Mouse (Mus musculus): Measurements from ENCODE around the gene Epo. TPM values are rescaled to one million over a fixed set of nuclear protein-coding genes. Genes with fewer than 3 reads are reported as not detected.

Gene Epo
- total RNA-seq, 1 experiment from 2014 or later: not detected

DNA sequence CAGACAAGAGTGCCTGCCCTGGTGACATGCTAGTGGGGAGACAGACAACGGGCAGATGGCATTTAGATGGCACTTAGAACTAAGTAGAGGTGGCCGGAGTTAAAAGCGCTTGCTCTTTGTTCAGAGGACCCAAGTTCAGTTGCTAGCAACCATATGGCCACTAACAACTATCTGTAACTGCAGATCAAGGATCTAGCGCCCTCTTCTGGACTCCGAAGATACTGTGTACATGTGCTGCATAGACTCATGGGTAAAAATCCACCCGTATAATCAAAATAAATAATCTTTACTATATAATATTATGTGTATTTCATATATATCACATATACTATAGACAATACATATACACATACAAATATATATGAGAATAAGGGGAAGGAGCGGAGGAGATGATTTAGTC lies 45.4 kb downstream of the Epo start:
- ATAC-seq (replicated peaks; ENCODE audit: low read depth, poor library complexity, severe bottlenecking): no peak

DNA sequence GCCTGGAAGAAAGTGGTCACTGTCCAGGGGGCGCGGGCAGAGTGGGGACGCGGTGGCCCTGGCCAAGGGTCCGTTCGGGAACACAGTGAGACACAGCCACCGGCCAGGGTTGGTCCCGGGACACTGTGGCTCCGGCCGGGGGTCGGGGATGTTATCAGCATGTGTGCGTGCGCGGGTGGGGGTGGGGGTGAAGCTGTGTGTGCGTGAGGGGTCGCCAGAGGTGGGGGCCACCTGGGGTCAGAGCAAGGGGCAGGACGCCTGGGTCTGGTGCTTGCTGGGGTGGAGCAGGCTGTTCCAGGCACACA lies 47.2 kb downstream of the Epo start:
- no peak for ATAC-seq (replicated peaks; ENCODE audit: low read depth, poor library complexity, severe bottlenecking)

DNA sequence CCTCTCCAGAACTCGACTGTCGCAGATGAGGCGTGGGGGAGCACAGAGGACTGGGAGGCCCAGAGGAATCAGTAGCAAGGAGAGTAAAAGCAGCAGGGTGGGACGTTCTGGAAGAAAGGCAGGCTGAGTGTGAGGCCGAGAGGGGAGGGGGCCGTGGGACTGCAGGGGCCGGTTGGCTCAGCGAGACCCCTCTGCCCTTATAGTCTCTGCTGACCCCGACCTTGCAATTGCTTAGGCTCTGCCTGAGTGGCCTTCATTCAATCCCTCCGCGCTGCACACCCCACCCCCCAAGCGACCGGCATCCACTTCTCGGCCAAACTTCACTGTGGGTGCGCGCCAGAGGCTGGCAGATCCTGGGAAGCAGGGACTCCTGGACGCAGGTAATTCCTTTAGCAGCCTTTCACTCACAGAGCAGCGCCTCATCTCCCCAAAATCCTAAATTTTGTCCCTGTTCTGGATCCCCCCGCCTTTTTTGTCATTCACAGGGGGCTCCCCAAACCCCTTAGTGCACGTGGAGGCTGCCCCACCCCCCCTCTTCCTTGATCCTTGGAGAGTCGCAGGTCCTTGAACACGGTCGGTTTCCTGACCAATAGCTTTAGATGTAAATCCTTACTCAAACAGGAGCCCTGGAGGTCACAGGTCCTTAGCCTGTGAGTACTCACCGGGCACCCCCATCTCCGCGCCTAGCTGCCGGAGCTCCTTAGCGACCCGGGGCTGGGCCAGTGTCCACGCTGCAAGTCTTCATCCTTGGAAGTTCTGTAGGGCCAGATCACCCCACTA lies 47.8 kb downstream of the Epo start:
- no peak for ATAC-seq (replicated peaks; ENCODE audit: low read depth, poor library complexity, severe bottlenecking)

DNA sequence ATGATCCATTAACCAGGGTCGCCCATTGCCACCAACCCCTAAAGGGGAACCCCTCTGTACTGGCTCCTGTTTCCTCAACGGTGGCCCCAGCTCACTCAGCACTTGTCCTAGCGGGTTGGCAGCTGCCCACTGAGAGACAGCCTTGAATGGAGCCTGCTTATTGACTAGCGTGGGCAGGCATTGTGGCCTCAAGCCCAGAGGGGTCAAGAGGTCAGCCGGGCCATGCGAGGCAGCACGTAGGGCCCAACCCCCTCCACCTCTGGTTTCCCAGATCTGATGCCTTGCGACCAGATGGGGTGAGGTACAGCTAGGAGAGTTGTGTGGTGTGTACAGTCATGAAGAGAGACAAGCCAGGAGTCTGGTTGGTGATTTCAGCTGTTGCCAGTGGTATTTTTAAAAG lies 51.1 kb downstream of the Epo start:
- ATAC-seq (replicated peaks; ENCODE audit: low read depth, poor library complexity, severe bottlenecking): no peak

DNA sequence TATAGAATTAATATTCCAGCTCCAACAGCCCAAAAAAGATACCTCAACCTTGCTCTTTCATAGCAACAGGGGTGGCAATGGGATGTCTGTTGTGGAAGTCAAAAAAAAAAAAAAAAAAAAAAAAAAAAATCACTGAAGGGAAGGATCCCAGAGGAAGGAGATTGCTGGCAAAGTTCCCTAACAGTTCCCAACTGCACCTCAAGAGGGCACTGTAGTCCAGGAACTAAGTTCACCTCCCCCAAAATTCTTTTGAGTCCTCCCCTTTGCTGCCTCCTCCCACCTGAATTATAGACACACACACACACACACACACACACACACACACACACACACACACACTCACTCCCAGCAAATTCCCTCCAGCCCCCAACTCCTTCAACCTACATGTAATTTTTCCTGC lies 51.9 kb downstream of the Epo start:
- peak; percentile 72 for ATAC-seq (replicated peaks; ENCODE audit: low read depth, poor library complexity, severe bottlenecking)

DNA sequence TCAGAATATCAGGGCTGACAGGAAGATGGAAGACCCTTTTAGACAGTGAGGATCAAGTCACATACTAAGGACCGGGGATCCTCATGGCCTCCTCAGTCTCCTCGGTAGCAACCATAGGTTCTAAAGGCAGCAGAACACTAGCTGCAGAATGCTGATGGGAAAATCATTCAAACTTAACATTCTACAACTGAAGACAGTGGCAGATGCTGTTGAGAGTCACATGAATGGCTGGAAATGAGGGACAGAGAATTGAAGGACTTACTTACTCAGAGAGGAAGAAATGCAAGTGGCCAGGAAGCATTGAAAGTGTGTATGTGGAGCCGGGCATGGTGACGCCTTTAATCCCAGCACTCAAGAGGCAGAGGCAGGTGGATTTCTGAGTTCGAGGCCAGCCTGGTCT lies 56.1 kb downstream of the Epo start, which contains the start of gene Zan:
TSS of gene Zan (minus strand) at position 101 of the 400 bp plus-strand sequence.
- no peak for ATAC-seq (replicated peaks; ENCODE audit: low read depth, poor library complexity, severe bottlenecking)

DNA sequence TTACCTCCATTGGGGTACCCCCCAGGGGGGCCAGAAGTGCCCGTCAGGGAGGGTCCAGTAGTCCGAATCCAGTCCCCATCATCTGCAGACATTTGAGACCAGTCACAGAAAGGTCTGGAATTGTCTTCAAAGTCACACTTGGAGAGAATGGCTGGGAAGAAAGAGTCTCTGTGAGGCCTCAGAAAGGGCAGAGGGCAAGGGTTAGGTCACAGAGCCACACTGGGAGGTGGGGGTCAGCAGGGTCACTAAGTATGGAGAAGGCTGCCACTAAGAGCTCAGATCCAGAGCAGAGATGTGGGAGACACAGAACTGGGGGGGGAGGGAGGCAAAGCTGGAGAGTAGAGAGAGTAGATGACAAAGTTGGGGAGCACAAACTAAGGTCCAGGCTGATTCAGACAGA lies 58.7 kb downstream of the Epo start:
- no peak for ATAC-seq (replicated peaks; ENCODE audit: low read depth, poor library complexity, severe bottlenecking)

DNA sequence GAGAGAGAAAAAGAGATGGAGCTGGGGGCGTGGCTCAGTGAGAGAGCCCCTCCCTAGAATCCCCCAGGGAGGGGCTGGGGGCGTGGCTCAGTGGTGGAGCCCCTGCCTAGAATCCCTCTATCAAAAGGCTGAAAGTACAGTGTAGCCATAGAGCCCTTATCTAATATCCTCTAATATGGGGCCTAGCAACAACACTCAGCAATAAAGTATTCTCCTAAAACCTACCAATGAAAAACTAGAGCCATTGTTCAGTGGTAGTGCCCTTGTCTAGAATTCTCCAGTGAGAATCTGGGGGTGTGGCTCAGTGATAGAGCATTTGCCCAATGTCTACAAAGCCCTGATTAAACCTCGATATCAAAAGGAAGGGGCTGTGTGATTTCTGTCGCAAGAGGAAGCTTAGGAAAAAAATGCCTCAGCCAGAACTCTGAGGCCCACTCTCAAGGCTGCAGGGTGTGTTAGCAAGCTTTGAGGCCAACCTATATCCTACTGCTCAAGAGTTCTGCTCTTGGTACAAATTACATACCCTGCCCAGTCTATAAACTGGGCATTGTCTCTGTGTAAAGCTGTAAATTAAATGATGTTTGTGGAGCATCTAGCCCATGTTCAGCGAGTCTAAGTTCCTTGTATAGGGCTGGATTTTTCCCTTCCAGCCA lies 60.7 kb downstream of the Epo start:
- ATAC-seq (replicated peaks; ENCODE audit: low read depth, poor library complexity, severe bottlenecking): peak; percentile 73

DNA sequence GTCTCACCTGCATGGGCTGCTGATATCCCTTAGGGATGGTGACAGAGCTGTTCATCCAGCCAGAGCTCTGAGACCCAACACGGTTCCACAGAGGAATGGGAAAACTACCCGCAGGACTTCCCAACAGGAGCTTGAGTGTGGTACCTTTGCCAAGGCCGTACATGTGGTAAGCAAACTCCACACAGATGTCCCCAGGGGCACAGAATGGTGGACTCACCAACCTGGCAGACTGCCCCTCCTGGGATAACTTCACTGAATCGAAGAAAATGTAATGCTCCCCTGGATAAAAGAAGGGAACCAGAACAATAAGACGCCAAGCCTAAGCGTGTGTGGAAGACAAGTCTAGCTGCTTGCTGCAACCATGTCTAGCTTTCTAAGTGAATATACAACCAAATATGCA lies 66.1 kb downstream of the Epo start:
- no peak for ATAC-seq (replicated peaks; ENCODE audit: low read depth, poor library complexity, severe bottlenecking)

DNA sequence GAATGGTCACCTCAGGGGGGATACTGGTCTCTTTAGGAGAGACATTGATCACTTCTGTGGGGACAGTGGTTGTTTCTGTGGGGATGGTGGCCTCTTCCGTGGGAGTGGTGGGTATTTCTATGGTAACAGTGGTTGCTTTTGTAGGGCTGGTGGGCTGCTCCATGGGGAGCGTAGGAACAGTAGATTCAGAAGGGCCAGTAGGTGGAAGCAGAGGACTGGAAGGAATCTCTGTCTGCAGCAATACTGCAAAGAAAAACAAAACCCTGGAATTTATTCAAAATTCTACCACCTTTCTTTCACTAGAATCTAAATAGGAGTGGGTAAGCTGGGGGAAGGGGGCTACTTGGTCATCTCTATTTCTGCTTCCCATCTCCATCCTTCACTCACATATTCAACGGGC lies 68.0 kb downstream of the Epo start:
- ATAC-seq (replicated peaks; ENCODE audit: low read depth, poor library complexity, severe bottlenecking): no peak

DNA sequence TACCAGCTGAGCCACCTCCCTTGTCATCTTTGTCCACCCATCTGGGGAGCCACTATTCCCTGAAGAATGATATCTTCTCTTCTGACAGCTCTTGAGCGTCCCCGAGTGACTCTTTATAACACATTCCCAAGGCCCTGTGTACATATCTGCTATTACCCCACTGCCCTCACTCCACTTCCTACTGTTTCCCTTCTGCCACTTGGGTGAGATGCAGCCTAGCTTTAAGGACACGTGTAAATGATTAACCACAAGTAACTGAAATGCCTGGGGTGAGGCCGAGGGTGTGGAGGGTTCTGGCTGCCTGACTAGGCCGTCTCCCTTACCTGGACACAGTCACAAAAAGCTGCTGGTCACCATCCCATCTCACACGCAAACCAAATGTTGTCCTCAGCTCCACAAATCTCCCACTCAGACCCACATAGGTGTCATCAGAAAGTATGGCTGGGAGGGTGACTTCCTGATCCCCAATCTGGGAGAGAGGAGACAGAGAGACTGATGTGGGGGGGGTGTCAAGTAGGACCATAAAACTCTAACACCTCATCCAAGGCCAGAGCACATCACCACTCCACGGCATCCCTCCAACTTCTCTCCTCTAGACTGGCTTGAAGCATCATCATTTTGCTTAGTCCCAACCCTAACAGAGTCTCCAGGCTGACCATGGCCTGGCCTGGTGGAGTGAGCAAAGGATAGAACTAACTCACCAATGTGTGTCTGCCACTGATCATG lies 77.0 kb downstream of the Epo start:
- ATAC-seq (replicated peaks; ENCODE audit: low read depth, poor library complexity, severe bottlenecking): 0 out of 2 replicates have a peak, but pooled peaks have one; percentile 50

DNA sequence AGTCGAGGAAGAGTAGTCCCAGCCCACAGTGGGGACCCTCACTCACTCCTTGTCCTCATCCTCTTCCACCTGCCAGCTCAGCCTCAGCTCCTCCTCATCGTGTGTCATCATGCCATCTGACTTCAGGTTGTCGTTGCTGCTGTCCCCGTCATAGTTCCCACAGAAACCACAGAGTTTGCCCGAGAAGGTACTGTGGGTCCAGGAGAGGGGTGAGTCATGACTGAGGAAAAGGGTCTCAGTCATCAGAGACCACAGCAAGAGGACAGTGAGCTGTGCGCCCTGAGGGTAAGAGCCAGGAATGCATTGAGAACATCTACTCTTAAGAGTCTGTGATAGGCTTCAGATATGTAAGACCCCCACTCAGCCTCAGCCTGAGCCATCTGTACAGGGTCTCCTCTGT lies 77.8 kb downstream of the Epo start:
- peak; percentile 22; the same call in 1 of the 2 replicates for ATAC-seq (replicated peaks; ENCODE audit: low read depth, poor library complexity, severe bottlenecking)

DNA sequence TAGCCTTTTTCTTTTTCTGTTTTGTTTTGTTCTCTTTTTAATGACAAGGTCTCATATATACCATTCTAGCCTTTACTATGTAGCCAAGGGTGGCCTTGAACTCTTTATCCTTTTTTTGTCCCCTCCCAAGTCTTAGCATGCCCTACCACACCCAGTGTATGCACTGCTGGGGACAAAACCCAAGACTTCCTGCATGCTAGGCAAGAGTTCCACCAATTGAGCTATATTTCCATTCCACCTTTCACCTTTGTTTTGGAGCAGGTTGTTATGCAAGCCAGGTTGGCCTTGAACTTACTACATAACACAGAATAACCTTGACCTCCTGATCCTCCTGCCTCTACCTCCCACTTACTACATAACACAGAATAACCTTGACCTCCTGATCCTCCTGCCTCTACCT lies 87.5 kb downstream of the Epo start:
- no peak for ATAC-seq (replicated peaks; ENCODE audit: low read depth, poor library complexity, severe bottlenecking)

DNA sequence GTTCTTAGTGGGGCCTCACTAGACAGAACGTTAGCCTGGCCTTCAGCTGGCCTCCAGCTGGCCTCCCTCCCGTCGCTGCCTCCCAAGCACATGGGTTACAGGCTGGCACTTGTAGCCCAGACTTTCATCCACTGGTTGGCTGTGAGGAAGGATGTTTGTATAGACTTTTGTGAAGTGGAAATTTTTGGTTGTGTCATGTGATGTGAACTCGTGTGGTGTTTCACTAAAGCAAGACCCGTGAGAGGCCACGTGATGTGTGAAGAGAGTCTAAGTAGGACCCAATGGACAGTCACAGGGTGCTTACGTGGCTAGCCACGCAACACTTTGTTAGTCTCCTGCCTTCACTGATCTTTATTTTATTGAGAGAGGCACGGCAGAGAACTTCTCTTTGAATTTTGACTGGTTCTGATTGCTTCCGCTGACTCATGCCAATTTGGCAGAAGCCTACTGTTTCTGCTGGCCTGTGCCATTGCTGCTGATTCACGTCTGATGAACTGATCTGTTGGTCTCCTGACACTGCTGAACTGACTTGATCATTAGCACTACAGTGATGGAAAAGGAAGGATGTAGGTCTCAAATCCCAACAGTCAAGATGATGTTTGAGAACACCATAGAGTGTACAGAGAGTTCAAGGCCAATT lies 92.7 kb downstream of the Epo start:
- ATAC-seq (replicated peaks; ENCODE audit: low read depth, poor library complexity, severe bottlenecking): peak; percentile 45; the same call in 1 of the 2 replicates

DNA sequence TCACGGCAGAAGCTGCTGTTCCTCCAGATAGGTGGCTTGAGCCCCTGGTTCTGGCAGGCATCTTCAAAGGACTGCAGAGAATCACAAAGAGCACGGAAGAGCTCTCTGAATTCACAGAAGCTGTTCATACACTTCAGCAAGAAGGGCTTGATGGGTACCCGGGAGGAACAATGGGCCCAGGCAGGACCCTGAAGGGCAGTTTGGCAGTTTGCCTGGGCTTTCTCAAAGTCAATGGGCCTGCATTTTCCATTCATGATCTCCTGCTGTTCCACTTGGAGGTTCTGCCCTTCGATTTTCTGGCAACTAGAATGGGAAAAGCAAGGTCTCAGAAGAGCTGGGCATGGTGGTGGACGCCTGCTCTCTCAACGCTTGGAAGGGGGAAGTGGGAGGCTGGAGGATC lies 99.2 kb downstream of the Epo start:
- no peak for ATAC-seq (replicated peaks; ENCODE audit: low read depth, poor library complexity, severe bottlenecking)

Other genes with a start within 250 kb of the Epo start
- gene Ache, start 245.7 kb downstream of the Epo start, total RNA-seq (2017): 6.3 and 6.6 TPM in 2 replicates
- 3.2 and 4.4 TPM in 2 replicates for gene Ufsp1, start 238.6 kb downstream of the Epo start, total RNA-seq (2017)
- gene Srrt, start 225.6 kb downstream of the Epo start, total RNA-seq (2017): 296 and 373 TPM in 2 replicates
- gene Trip6, start 218.8 kb downstream of the Epo start, total RNA-seq (2017): 12.7 and 13.7 TPM in 2 replicates
- 2.1 and 5.8 TPM in 2 replicates for gene Slc12a9, start 199.6 kb downstream of the Epo start, total RNA-seq (2017)
- gene Ephb4, start 183.1 kb downstream of the Epo start, total RNA-seq (2017): not detected in 2 replicates
- 0.10 and 0.37 TPM in 2 replicates for gene Zan, start 56.2 kb downstream of the Epo start, total RNA-seq (2017)
- gene Pop7, start 30.7 kb downstream of the Epo start, total RNA-seq (2017): 21.6 and 38.0 TPM in 2 replicates
- gene Gigyf1, start 14.7 kb downstream of the Epo start, total RNA-seq (2017): 6.7 and 12.5 TPM in 2 replicates
- 190 and 213 TPM in 2 replicates for gene Gnb2, start 268 bp upstream of the Epo start, total RNA-seq (2017)
- not detected in 2 replicates for gene Actl6b, start 20.3 kb upstream of the Epo start, total RNA-seq (2017)
- 45.3 and 63.4 TPM in 2 replicates for gene Tfr2, start 36.6 kb upstream of the Epo start, total RNA-seq (2017)
- 13.3 and 24.0 TPM in 2 replicates for gene Mospd3, start 67.8 kb upstream of the Epo start, total RNA-seq (2017)
- not detected in 2 replicates for gene Pcolce, start 80.5 kb upstream of the Epo start, total RNA-seq (2017)
- gene Fbxo24, start 95.8 kb upstream of the Epo start, total RNA-seq (2017): not detected in 2 replicates
- 17.0 and 33.8 TPM in 2 replicates for gene Lrch4, start 95.9 kb upstream of the Epo start, total RNA-seq (2017)
- gene Gm20605, start 95.9 kb upstream of the Epo start, total RNA-seq (2017): 6.0 and 6.5 TPM in 2 replicates
- gene Sap25, start 108.1 kb upstream of the Epo start, total RNA-seq (2017): 5.6 and 9.3 TPM in 2 replicates
- gene Irs3, start 112.5 kb upstream of the Epo start, total RNA-seq (2017): not detected in 2 replicates
- gene Agfg2, start 151.5 kb upstream of the Epo start, total RNA-seq (2017): 10.1 and 15.7 TPM in 2 replicates
- 0.05 TPM in 1 of 2 replicates, not detected in the other for gene Nyap1, start 208.4 kb upstream of the Epo start, total RNA-seq (2017)
- gene Tsc22d4, start 212.5 kb upstream of the Epo start, total RNA-seq (2017): 86.7 and 97.2 TPM in 2 replicates
- 13.0 and 21.9 TPM in 2 replicates for gene Ppp1r35, start 245.6 kb upstream of the Epo start, total RNA-seq (2017)